Mouse (Mus musculus) hindbrain, embryonic 10.5 days (tissue): ENCODE data around the gene Tnpo2. TPM values are rescaled to one million over a fixed set of nuclear protein-coding genes. Genes with fewer than 3 reads are reported as not detected.
"Not testable (repeated sequence)": the region's sequence is repeated elsewhere in the genome, so short reads cannot be mapped to it uniquely, and the experiment has no call there.

Source experiments
- DNase-seq: peaks from one replicate; pipeline ENCODE4 v3.0.0-alpha.2; 2017; ENCODE audit warnings: low spot score
- H3K27ac ChIP-seq: fragments of 300-500 bp; sonication (generic); 2 replicates; pipeline ENCODE4 v1.5.1; 2016; ENCODE audit warnings: mild to moderate bottlenecking, moderate library complexity
- H3K27me3 ChIP-seq: fragments of 300-500 bp; sonication (generic); 2 replicates; pipeline ENCODE4 v1.6.1; 2016; ENCODE audit warnings: mild to moderate bottlenecking; ENCODE audit not compliant: poor library complexity, insufficient read depth, severe bottlenecking
- H3K36me3 ChIP-seq: fragments of 300-500 bp; sonication (generic); 2 replicates; pipeline ENCODE4 v1.6.1; 2016; ENCODE audit warnings: mild to moderate bottlenecking, moderate library complexity
- H3K4me1 ChIP-seq: fragments of 300-500 bp; sonication (generic); replicated peaks from 2 replicates; pipeline ENCODE4 v1.6.1; 2016; ENCODE audit warnings: mild to moderate bottlenecking
- H3K4me3 ChIP-seq: fragments of 300-500 bp; sonication (generic); 2 replicates; pipeline ENCODE4 v1.5.1; 2016; ENCODE audit warnings: mild to moderate bottlenecking, moderate library complexity
- H3K9me3 ChIP-seq: fragments of 300-500 bp; sonication (generic); 2 replicates; pipeline ENCODE4 v1.6.1; 2016; ENCODE audit warnings: mild to moderate bottlenecking, moderate library complexity
- WGBS: fragments of 180-500 bp; shearing (Covaris S2); methylation state at CpG from one replicate; pipeline ENCODE4 v1.1.7; 2016; 5-methylcytosine and 5-hydroxymethylcytosine counted together
- polyA plus RNA-seq: library from polyadenylated mRNA; unstranded; fragments of >200 nt; fragmentation: Nextera tagmentation; extraction: Ambion mirVana; gene quantifications from 2 replicates; pipeline ENCODE4 v1.2.1, GENCODE M21; 2016

The Tnpo2 gene
- polyA plus RNA-seq, 1 experiment from 2014 or later: 27.4 TPM

- H3K4me1 ChIP-seq: peaks cover 45% of the 10 kb centered on the region
- H3K36me3 ChIP-seq: peaks cover 43% of the 10 kb centered on the region
- not testable (repeated sequence) for H3K27ac ChIP-seq, H3K4me3 ChIP-seq, DNase-seq, H3K9me3 ChIP-seq, H3K27me3 ChIP-seq
- 93% methylated on average over 4 of the region's 4 CpGs for WGBS
These were observed 45.5 kb downstream of the Tnpo2 start for GRCm38 (mm10) chr8:85082169-85082568.

- Histone ChIP-seq H3K9me3 (no peaks in the 10 kb centered on the region), H3K4me3 (peak within 1 kb of the TSS; percentile 70), H3K27me3 (no peaks in the 10 kb centered on the region), H3K36me3 (peaks cover 46% of the 10 kb centered on the region), H3K4me1 (peaks cover 45% of the 10 kb centered on the region), H3K27ac (peak within 1 kb of the TSS; percentile 83)
- 2% methylated on average over 30 of the region's 30 CpGs for WGBS
- DNase-seq: peak; percentile 75
These were observed 46.5 kb downstream of the Tnpo2 start, which contains the start of gene Man2b1 for GRCm38 (mm10) chr8:85083108-85083813. Gene Man2b1, plus strand, starts transcription at chr8:85083270.

DNA sequence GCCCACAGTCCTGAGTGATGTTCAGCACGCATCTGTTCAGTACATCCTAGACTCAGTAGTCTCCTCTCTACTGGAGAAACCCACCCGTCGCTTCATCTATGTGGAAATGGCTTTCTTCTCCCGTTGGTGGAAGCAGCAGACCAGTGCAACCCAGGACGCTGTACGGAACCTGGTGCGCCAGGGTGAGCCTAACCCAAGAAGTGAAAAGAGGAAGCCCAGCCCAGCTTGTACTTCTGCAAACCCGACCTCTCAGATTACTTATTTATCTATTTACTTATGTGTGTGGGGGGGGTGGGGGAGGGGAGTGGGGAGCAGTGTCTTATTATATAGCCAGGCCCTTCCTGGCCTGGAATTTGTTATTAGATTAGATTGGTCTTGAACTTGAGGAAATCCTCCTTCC is 47.9 kb downstream of the Tnpo2 start:
- H3K9me3 ChIP-seq: no peaks in the 10 kb centered on the region
- no peak overlapping the region for H3K4me3 ChIP-seq
- no peak overlapping the region for H3K27ac ChIP-seq
- H3K36me3 ChIP-seq: peaks cover 44% of the 10 kb centered on the region
- WGBS: 91% methylated on average over 8 of the region's 8 CpGs
- DNase-seq: no peak
- H3K4me1 ChIP-seq: peaks cover 40% of the 10 kb centered on the region
- H3K27me3 ChIP-seq: no peaks in the 10 kb centered on the region

DNA sequence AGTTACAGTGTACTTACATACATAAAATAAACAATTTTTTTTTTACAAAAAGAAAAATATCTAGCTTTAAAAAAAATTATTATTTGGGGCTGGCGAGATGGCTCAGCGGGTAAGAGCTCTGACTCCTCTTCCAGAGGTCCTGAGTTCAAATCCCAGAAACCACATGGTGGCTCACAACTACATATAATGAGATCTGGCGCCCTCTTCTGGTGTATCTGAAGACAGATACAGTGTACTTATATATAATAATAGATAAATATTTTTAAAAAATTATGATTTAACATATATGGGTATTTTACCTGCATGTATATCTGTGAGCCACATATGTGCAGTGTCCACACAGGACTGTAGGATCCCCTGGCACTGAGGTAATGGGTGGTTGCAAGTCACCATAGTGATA is 49.5 kb downstream of the Tnpo2 start:
- no peaks in the 10 kb centered on the region for H3K9me3 ChIP-seq
- peaks cover 32% of the 10 kb centered on the region for H3K4me1 ChIP-seq
- H3K4me3 ChIP-seq: no peak overlapping the region
- 74% methylated on average over 3 of the region's 3 CpGs for WGBS
- no peak overlapping the region for H3K27ac ChIP-seq
- DNase-seq: no peak
- H3K36me3 ChIP-seq: peaks cover 50% of the 10 kb centered on the region
- no peaks in the 10 kb centered on the region for H3K27me3 ChIP-seq

- WGBS: 80% methylated on average over 2 of the region's 2 CpGs
- peaks cover 11% of the 10 kb centered on the region for H3K4me1 ChIP-seq
- H3K27me3 ChIP-seq: no peaks in the 10 kb centered on the region
- H3K36me3 ChIP-seq: peaks cover 67% of the 10 kb centered on the region
- no peaks in the 10 kb centered on the region for H3K9me3 ChIP-seq
- no peak overlapping the region for H3K4me3 ChIP-seq
- no peak for DNase-seq
- no peak overlapping the region for H3K27ac ChIP-seq
These were observed 52.1 kb downstream of the Tnpo2 start for GRCm38 (mm10) chr8:85088771-85089170.

DNA sequence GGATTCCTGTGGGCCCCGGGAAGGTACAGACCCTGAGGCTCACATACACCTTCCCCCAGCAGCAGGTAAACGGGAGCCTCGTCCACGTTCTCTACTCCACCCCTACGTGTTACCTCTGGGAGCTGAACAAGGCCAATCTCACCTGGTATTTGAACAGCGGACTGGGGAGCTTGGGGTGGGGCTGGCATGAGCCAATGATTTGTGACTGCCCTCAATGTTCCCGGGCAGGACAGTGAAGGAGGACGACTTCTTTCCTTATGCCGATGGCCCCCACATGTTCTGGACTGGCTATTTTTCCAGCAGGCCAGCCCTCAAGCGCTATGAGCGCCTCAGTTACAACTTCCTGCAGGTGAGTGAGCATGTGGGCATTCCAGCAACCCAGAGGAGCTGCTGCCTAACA is 54.1 kb downstream of the Tnpo2 start:
- Histone ChIP-seq H3K4me3 (no peak overlapping the region), H3K27ac (no peak overlapping the region), H3K36me3 (peaks cover 77% of the 10 kb centered on the region), H3K9me3 (no peaks in the 10 kb centered on the region), H3K4me1 (peaks cover 2% of the 10 kb centered on the region; the same call in 1 of the 2 replicates), H3K27me3 (no peaks in the 10 kb centered on the region)
- no peak for DNase-seq
- WGBS: 92% methylated on average over 11 of the region's 11 CpGs

DNA sequence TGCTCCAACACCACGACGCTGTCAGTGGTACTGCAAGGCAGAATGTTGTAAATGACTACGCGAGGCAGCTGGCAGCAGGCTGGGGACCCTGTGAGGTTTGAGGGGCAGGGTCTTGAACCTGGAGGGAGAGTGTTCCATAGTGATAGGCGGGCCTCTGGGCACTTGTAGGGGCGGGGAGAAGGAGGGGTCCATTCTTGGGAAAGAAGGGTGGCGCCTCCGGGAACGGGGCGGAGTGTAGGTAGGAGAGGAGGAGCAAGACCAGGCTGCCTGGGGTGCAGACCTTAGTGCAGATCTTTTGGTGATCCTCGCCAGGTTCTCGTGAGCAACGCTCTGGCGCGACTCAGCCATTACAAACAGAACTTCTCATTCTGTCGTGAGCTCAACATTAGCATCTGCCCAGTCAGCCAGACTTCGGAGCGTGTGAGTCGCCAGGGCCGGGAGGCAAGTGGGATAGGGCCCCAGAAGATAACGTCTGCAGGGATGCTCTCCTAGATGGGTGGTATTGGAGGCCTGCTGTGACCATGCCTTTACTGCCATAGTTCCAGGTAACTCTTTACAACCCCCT is 54.9 kb downstream of the Tnpo2 start:
- Histone ChIP-seq H3K4me1 (peaks cover 2% of the 10 kb centered on the region; the same call in 1 of the 2 replicates), H3K9me3 (no peaks in the 10 kb centered on the region), H3K27ac (no peak overlapping the region), H3K27me3 (no peaks in the 10 kb centered on the region), H3K4me3 (no peak overlapping the region), H3K36me3 (peaks cover 80% of the 10 kb centered on the region)
- DNase-seq: no peak
- 30% methylated on average over 21 of the region's 21 CpGs for WGBS

DNA sequence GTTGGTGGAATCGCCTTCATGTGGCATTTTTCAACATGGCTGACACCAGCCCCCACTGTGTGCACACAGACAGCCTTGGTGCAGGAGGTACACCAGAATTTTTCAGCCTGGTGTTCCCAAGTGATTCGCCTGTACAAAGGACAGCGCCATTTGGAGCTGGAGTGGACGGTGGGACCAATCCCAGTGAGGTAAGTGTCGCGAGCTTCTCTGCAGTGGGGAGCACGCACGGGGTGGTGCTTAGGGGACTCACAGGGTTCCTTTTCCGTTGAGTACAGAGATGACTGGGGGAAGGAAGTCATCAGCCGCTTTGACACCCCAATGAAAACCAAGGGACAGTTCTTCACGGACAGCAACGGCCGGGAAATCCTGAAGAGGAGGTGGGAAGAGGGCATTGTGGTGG is 58.3 kb downstream of the Tnpo2 start:
- Histone ChIP-seq H3K4me3 (no peak overlapping the region), H3K9me3 (no peaks in the 10 kb centered on the region), H3K27ac (no peak overlapping the region), H3K36me3 (peaks cover 78% of the 10 kb centered on the region), H3K27me3 (no peaks in the 10 kb centered on the region), H3K4me1 (peaks cover 2% of the 10 kb centered on the region; the same call in 1 of the 2 replicates)
- 91% methylated on average over 13 of the region's 13 CpGs for WGBS
- DNase-seq: no peak

DNA sequence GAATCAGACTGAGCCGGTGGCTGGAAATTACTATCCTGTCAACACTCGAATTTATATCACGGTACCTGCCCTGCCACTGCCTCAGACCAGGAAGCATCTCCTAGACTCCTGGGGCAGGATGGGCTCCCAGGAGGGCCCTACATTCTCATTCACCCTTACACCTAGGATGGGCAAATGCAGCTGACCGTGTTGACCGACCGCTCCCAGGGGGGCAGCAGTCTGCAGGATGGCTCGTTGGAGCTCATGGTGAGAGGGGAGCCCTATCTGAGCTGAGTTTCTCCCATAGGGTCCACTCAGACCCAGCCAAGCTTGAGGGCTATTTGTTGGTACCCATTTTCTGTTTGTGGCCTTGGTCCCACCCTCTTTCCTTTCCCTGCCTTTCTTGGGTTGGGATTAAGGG is 58.9 kb downstream of the Tnpo2 start:
- peaks cover 78% of the 10 kb centered on the region for H3K36me3 ChIP-seq
- no peak overlapping the region for H3K4me3 ChIP-seq
- H3K9me3 ChIP-seq: no peaks in the 10 kb centered on the region
- WGBS: 94% methylated on average over 7 of the region's 7 CpGs
- DNase-seq: no peak
- H3K27ac ChIP-seq: no peak overlapping the region
- no peaks in the 10 kb centered on the region for H3K27me3 ChIP-seq
- peaks cover 2% of the 10 kb centered on the region; the same call in 1 of the 2 replicates for H3K4me1 ChIP-seq

DNA sequence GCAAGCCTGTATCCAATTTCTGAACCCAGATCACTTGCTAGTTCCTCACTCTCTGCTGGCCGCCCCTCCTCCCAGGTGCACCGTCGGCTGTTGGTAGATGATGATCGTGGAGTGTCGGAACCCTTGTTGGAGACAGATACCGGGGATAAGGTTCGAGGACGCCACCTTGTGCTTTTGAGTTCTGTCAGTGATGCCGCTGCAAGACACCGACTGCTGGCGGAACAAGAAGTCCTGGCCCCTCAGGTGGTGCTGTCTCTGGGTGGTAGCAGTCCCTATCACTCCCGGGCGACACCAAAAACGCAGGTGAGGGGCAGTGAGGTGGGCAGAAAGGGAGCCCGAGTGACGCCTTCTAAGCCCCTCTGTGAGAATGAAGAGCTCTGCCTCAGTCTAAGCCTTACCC is 59.5 kb downstream of the Tnpo2 start:
- H3K9me3 ChIP-seq: no peaks in the 10 kb centered on the region
- H3K27me3 ChIP-seq: no peaks in the 10 kb centered on the region
- H3K4me1 ChIP-seq: peaks cover 2% of the 10 kb centered on the region; the same call in 1 of the 2 replicates
- peaks cover 73% of the 10 kb centered on the region for H3K36me3 ChIP-seq
- no peak overlapping the region for H3K27ac ChIP-seq
- H3K4me3 ChIP-seq: no peak overlapping the region
- DNase-seq: no peak
- WGBS: 94% methylated on average over 16 of the region's 16 CpGs

GRCm38 (mm10) chr8:85096850-85097249 is 60.1 kb downstream of the Tnpo2 start:
- Histone ChIP-seq H3K27ac (no peak overlapping the region), H3K4me3 (no peak overlapping the region), H3K9me3 (0 out of 2 replicates have a peak, but pooled peaks cover 4% of the 10 kb centered on the region), H3K36me3 (peaks cover 69% of the 10 kb centered on the region), H3K27me3 (no peaks in the 10 kb centered on the region), H3K4me1 (no peaks in the 10 kb centered on the region)
- WGBS: 92% methylated on average over 4 of the region's 4 CpGs
- no peak for DNase-seq

- Histone ChIP-seq H3K27me3 (no peaks in the 10 kb centered on the region), H3K4me1 (no peaks in the 10 kb centered on the region), H3K4me3 (no peak overlapping the region), H3K27ac (no peak overlapping the region), H3K9me3 (0 out of 2 replicates have a peak, but pooled peaks cover 5% of the 10 kb centered on the region), H3K36me3 (peaks cover 42% of the 10 kb centered on the region)
- no peak for DNase-seq
- 84% methylated on average over 4 of the region's 4 CpGs for WGBS
These were observed 63.5 kb downstream of the Tnpo2 start for GRCm38 (mm10) chr8:85100076-85100665.
